Mouse (Mus musculus) embryonic stem cell, embryonic (primary cell): ENCODE measurements at regions not wholly inside any gene's neighbourhood (a gene's known extent, or its start where the extent isn't known, plus 50 kb on each side); places are given as distances from the start of the nearest gene placed in this dataset.
"Not testable (repeated sequence)": the region's sequence is repeated elsewhere in the genome, so short reads cannot be mapped to it uniquely, and the experiment has no call there.

Source experiments
- CTCF ChIA-PET, 4 experiments: fragments of 300-600 bp in 2 of 4; fragments of 350-600 bp in 2 of 4; sonication (Branson Sonifier 250); formaldehyde crosslinking; loops; one replicate each; lab custom pipeline; 2022; ENCODE audit warnings: inconsistent platforms in 2 of 4; lab: Charles Lee
- POLR2A ChIA-PET, 4 experiments: fragments of 300-600 bp in 2 of 4; fragments of 350-600 bp in 2 of 4; sonication (Branson Sonifier 250); formaldehyde crosslinking; loops; one replicate each; lab custom pipeline; 2022; ENCODE audit warnings: antibody characterized with exemption in 4 of 4, inconsistent platforms in 1 of 4; lab: Charles Lee

- CTCF ChIA-PET, POLR2A ChIA-PET: not testable (repeated sequence)
Measured at GRCm38 (mm10) chr13:50754911-50755310, 56.8 kb downstream of the Gm8765 start.

- POLR2A ChIA-PET, CTCF ChIA-PET: not testable (repeated sequence)
Measured at GRCm38 (mm10) chr13:50756334-50756733, 58.2 kb downstream of the Gm8765 start.

- POLR2A ChIA-PET, result no interaction called here
- CTCF ChIA-PET, result no interaction called here
Measured at GRCm38 (mm10) chr13:50764618-50765017, 66.5 kb downstream of the Gm8765 start.

- POLR2A ChIA-PET, CTCF ChIA-PET: not testable (repeated sequence)
Measured at GRCm38 (mm10) chr13:50780036-50780435, 81.9 kb downstream of the Gm8765 start.

GRCm38 (mm10) chr13:50829879-50830550, 131.9 kb downstream of the Gm8765 start:
- POLR2A ChIA-PET, result not testable (repeated sequence)
- CTCF ChIA-PET, result interaction anchor here in 1 of 4 experiments (1.3 kb wide), 1 partner anchor 365 kb away, joined by 3 read pairs; no protein-coding TSS in a partner anchor
